Mouse (Mus musculus) olfactory bulb, adult 2 months (tissue): ENCODE measurements around the gene Sun1.

Experiments used
- CTCF ChIP-seq: fragments of 200-500 bp; IDR thresholded peaks from 2 replicates; pipeline ENCODE4 v1.5.1; 2012; ENCODE audit warnings: low read depth, mild to moderate bottlenecking, low read length, moderate library complexity; ENCODE audit not compliant: insufficient read depth
- POLR2A ChIP-seq: fragments of 200-500 bp; IDR thresholded peaks from 2 replicates; pipeline ENCODE4 v1.6.1; 2012; ENCODE audit warnings: mild to moderate bottlenecking, low read depth, low read length, moderate library complexity; ENCODE audit not compliant: insufficient read depth

GRCm38 (mm10) chr5:139229716-139230115 is 29.3 kb downstream of the Sun1 start:
- TF ChIP-seq CTCF (no peak), POLR2A (no peak)
